Mouse (Mus musculus): ENCODE measurements around the gene Zfp790.

DNA sequence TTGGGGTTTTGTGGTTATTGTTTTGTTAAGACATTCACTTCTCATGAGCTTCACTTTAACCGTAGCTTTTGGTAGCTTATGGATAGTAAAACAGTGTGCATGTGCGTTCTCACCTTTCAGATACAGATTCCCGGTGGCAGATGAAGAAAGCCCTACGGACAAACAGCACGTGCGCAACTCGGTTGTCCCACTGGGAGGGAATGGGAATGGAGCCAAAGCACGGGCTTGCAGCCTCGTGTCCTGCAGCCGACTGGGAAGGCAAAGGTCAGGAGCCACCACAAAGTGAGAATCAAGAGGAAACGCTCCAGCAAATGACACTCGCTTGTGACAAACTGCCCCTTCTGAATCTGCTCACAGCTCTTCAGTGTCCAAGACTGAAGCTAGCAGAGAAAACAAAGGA, 12.1 kb downstream of the Zfp790 start:
- TF ChIP-seq CHD2 (IDR thresholded peaks at IDR 0.05; ENCODE audit: low read depth, low read length) (no peak), ZC3H11A (IDR thresholded peaks at IDR 0.05; ENCODE audit: borderline replicate concordance, low read depth, low read length) (no peak), MAFK (IDR thresholded peaks at IDR 0.05; ENCODE audit: insufficient read depth, low read depth, low read length) (no peak), ZNF384 (IDR thresholded peaks at IDR 0.05; ENCODE audit: low read depth, low read length) (no peak), HCFC1 (IDR thresholded peaks at IDR 0.05; ENCODE audit: borderline replicate concordance, insufficient read depth, low read length) (no peak)
